Mouse (Mus musculus): ENCODE measurements around the gene Kiss1.

Kiss1 gene

DNA sequence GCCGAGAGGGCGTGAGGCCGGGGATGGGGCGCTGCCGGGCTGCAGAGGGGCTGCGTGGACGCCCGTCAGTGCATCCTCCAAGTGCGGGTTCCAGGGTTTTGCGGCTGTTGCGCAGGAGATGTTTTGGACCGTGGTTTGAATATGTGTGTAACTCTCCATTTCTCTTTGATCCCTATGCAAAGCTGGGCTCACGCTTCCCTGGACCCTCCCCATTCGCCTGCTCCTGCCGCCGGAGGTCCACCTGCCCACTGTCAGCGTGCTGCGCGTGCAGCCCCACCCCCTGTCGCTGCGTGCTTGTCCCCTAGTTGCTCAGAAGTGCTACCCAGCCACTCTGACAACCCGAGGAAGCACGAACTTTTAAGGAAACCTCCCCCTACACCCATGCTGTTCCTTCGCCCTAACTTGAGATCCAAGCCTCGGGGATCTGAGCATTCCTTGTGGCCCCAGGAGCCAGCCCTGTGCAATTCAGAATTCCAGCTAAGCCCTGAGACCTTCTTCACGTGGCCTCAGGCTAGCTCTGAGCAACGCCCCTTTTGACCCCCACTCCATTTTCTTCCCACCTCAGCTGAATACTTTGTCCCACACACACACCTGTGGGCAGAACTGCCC lies 42.5 kb downstream of the Kiss1 start:
- no peak for DNase-seq

DNA sequence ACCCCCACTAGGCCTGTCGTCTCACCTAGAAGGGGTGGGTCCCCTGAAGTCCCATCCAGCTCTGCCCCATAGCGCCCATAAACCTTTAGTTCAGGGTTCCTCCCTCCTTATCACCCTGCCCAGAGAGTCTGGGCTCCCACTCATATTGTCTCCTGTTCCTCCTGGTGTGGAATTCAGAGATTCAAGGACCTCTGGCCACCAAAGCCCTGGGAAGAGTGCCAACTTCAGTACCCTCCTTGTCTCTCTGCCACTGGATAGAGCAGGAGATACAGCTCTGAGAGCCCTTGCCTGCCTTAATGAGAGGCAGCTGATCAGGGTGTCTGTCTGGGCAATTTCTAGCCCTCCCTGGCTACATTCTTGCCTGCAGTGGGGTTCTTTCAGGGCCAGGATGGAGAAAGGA lies 43.2 kb downstream of the Kiss1 start:
- no peak for DNase-seq

DNA sequence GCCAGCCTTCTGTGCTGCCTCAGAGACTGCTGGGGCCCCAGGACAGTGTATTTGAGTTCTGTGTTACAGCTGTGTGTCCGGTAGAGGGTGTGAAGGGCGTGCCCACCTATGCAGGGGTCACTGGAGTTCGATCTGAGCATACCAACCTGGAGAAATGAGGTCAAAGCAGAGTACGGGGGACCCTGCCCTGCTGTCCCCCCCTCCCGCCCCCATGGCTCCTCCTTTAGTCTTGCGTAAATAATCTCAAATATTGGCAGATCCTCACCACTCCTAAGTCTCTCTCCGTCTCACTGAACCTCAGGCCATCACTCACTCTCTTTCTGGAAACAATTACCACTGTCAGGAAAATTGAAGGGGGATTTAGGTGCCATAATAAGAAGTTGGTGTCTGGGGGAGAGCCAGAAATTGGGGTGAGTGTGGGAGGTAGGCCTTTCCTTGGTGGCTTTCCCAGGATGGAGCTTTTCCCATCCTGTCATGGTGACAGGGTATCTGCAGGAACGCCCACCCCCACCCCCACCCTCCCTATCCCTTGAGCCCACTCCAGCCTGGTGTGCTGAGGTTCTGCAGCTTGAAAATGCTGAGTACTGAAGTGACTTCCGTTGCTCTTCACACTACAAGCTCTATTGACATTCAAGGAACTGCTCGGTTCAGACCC lies 45.4 kb downstream of the Kiss1 start:
- DNase-seq: no peak

DNA sequence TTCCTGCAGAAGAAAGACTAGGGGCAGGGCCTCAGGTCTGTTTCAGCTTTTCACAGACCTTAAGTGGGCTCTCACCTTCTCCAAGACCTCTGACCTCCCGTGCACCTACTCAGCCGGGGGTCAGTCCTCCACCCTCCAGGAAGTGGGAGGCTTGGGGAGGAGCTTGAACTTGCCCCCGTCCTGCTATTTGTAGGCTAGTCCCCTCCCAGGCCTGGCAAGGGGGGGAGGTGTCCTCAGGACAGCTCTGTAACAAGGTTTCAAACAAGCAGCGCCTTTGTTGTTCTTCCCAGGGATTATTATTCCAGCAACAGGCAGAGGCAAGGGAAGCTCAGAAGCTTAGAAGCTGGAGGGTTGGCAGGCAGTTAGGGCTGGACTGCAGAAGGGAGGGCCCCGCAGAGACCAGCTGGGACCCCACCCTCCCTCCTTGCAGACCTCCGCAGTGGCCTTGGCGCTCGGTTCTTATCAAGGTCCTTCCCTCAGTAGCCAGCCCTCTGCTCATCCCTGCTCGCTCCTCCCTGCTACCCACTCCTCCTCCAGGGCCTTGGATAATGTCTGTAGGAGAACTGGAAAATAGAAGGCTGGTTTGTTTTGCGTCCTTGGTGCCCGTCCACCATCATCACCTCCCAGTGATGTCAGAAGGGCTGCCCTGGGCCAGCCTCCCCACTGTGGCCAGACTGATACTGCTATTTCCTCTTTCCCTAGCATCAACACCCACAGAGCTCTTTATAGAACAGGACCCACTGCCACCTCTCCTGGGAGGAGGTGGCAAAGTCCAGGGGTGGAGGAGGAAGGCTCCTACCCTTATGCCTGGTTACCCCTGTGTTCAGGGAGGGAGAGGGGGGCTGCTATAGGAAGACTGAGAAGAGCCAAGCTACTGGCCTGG lies 46.2 kb downstream of the Kiss1 start:
- DNase-seq: no peak

DNA sequence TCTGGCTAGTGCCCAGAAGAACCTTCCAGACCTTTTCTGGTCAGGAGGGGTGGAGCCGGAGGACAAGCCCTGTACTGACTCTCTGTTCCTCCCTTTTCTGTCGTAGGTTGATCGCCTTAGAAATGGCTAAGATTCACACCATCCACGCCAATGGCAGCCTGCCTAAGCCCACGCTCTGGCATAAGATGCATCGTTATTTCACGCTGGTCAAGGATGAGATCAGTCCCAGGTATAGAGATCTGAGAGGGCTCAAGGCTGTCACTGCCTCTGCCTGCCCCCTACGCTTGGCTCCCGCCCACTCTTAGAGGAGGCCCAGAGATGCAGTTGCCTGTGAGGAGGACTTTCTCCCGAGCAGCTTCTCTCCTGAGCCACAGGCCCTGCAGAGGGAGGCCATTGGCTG lies 47.0 kb downstream of the Kiss1 start:
- no peak for DNase-seq

DNA sequence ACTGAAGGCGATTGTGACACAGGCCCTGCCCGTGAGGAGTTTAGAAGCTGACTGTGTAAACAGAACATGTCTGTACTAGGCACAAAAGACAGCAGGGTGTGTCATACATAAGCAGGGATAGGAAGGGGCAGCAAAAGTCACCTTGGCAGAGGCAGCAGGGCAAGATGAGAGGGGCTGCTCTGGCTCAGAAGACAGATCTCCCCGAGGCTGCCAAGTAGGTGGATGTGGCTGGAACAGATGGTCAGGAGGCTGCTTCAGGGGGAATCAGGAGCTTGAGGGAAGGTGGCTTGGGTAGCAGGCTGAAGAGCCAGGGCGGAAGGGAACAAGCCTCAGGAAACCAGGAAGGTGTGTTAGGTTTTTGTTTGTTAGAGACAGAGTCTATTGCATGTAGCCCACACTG lies 48.7 kb downstream of the Kiss1 start:
- DNase-seq: no peak

DNA sequence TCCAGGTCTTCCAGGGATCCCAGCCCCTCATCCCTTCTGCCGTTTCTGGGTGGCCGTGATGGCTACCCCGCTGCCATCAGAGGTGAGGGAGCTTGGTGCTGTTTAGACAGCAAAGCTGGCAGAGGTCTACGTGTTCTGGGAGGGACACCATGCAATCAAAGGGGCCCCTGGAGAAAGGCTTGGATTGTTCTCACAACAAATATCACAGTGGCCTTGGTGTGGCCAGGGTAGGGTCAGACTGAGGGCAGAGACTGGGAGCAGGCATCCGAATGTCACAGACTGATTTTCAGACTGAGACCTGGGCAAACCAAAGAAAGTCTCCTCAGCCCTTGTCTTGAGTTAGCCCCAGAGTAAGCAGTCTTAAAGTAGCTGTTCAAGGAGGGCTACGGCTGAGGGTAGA lies 49.8 kb downstream of the Kiss1 start:
- no peak for DNase-seq

DNA sequence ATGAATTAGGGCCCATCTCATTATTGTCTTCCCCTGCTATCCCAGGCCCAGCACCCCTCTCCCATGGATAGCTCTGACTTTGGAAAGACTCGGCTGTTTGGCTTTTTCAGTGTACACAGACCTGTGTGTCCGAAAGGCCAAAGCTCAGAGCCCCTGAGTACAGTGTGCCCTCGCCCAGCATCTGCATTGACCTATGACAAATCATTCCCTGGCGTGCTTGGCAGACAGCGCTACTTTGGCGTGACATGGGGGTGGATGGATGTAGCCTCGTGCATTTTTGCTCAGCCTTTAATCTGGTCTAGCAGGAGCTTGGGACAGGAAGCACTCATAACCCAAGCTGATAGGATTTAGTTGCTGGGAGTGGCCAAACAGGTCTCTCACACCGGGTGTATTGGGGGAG lies 50.4 kb downstream of the Kiss1 start:
- peak; percentile 24 to 69 for DNase-seq

DNA sequence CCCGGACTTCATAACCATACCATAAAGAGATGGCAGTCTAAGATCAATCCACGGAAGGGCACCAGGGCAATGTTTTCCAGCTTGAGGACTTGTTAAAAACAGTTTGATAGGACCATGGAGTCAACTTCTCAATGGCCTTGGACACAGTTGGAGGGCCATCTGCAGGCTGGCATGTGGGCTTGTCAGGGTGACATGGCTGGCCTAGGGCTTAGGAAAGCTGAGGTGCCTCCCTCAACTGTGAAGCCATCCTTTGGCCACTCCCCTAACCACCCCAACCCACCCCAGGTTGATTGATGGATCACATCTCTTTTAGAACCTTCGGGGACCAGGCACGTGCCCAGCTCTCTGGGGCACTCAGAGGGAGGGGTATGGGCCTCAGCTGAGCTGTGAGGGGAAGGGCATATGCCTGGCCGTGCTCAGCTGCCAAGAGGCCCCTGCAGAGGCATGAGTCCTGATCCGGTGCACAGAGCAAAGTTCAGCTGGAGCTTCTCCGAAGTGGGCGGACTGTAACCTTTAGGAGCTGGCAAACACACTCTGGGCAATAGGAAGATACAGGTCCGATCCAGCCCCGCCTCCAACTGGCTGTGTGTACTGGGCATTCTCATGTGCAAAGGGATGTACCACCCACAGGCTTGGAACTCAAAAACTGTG lies 54.1 kb downstream of the Kiss1 start:
- DNase-seq: peak; percentile 86 to 94

DNA sequence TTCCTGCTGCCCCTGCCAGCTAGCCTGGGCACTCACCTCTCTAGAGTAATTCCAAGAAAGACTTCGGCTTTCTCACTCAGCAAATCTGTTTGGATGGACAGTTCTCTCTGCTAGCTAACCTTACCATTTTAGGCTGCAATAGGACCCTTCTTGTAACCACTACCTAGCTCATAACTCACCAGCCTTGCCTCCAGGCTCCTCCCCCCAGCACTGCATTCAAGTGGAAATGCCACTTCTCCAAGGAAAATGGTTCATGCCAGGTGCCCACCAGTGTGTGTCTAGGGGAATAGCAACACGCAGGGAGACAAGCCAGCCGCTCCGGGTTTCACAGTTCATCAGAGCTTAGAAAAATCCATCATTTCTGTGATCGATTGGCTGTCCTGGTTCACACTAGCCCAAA lies 55.9 kb downstream of the Kiss1 start:
- no peak for DNase-seq
